Mouse (Mus musculus) midbrain, embryonic 11.5 days (tissue): ENCODE measurements around the gene Bap1. TPM values are rescaled to one million over a fixed set of nuclear protein-coding genes. Genes with fewer than 3 reads are reported as not detected.

Experiments
- ATAC-seq: fragments of 200-750 bp; cut with Nextera tagmentation; 2 replicates; pipeline ENCODE4 v1.8.0; 2017; ENCODE audit warnings: moderate TSS enrichment, moderate library complexity; ENCODE audit not compliant: low FRiP score
- DNase-seq: peaks from one replicate; pipeline ENCODE4 v3.0.0; 2015; ENCODE audit warnings: low spot score; ENCODE audit errors: missing footprints
- H3K27ac ChIP-seq: fragments of 300-500 bp; sonication (generic); 2 replicates; pipeline ENCODE4 v1.5.1; 2014; ENCODE audit warnings: low read depth, low read length
- H3K27me3 ChIP-seq: fragments of 300-500 bp; sonication (generic); 2 replicates; pipeline ENCODE4 v1.6.1; 2014; ENCODE audit warnings: mild to moderate bottlenecking, low read length, moderate library complexity, mixed read lengths; ENCODE audit not compliant: control insufficient read depth, insufficient read depth
- H3K36me3 ChIP-seq: fragments of 300-500 bp; sonication (generic); 2 replicates; pipeline ENCODE4 v1.6.1; 2014; ENCODE audit warnings: mild to moderate bottlenecking, low read length, moderate library complexity, mixed read lengths; ENCODE audit not compliant: control insufficient read depth, insufficient read depth
- H3K4me1 ChIP-seq: fragments of 300-500 bp; sonication (generic); 2 replicates; pipeline ENCODE4 v1.6.1; 2014; ENCODE audit warnings: low read length; ENCODE audit not compliant: control insufficient read depth, insufficient read depth
- H3K4me2 ChIP-seq: fragments of 300-500 bp; sonication (generic); 2 replicates; pipeline ENCODE4 v1.6.1; 2014; ENCODE audit warnings: mild to moderate bottlenecking, moderate library complexity
- H3K4me3 ChIP-seq: fragments of 300-500 bp; sonication (generic); 2 replicates; pipeline ENCODE4 v1.5.1; 2014; ENCODE audit warnings: low read depth, low read length
- H3K9ac ChIP-seq: fragments of 300-500 bp; sonication (generic); 2 replicates; pipeline ENCODE4 v1.6.1; 2014; ENCODE audit warnings: low read length
- H3K9me3 ChIP-seq: fragments of 300-500 bp; sonication (generic); 2 replicates; pipeline ENCODE4 v1.6.1; 2016; ENCODE audit warnings: low read length; ENCODE audit not compliant: control insufficient read depth
- WGBS: fragments of 180-500 bp; shearing (Covaris S2); extraction: QIAGEN DNeasy Blood & Tissue Kit; methylation state at CpG from one replicate; pipeline ENCODE4 v1.1.7; 2014; 5-methylcytosine and 5-hydroxymethylcytosine counted together
- polyA plus RNA-seq: library from polyadenylated mRNA; unstranded; fragments of >200 nt; fragmentation: Nextera tagmentation; extraction: Ambion mirVana; gene quantifications from 2 replicates; pipeline ENCODE4 v1.2.1, GENCODE M21; 2014

The Bap1 gene
- polyA plus RNA-seq, 1 experiment from 2014 or later, result 95.7 TPM

- Histone ChIP-seq H3K9ac (no peak overlapping the region), H3K27me3 (no peaks in the 10 kb centered on the region), H3K4me3 (no peak overlapping the region), H3K36me3 (no peaks in the 10 kb centered on the region), H3K9me3 (no peaks in the 10 kb centered on the region), H3K27ac (no peak overlapping the region), H3K4me2 (no peak overlapping the region), H3K4me1 (no peaks in the 10 kb centered on the region)
- DNase-seq (peak; percentile 14), ATAC-seq (no peak)
- 72% methylated on average over 8 of the region's 8 CpGs for WGBS
These were observed 20.8 kb upstream of the Bap1 start for GRCm38 (mm10) chr14:31230442-31230841.

DNA sequence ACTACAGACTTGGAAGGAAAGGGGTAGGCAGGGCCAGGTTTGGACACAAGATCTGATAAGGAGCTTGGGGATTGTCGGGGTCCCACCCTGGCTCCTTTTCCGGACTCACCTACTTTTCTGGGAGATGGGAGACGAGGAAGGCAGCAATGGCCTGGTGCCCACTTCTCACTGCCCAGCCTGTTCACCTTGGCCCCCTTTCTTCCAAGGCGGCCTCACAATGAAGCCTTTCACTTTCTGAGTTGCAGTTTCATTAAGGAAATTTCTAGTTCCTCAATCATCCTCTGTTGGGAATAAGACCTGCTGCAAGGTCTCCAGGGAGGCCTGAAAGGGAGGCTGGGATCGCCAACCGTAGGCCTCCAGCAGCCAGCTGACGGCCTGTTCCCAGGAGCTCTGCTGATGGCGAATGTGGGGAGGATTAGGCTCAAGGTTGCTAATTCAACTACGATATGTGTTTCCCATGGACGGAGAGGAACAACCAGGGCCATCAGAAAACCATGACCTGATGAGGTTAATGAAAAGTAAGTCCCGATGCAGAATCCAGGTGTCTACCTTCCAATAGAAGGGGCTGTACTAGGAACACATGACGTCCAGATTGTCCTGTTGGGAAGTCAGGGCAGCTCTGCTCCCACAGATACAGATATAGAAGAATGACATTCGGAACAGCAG lies 18.7 kb upstream of the Bap1 start:
- Histone ChIP-seq H3K9me3 (no peaks in the 10 kb centered on the region), H3K27ac (no peak overlapping the region), H3K36me3 (no peaks in the 10 kb centered on the region), H3K27me3 (no peaks in the 10 kb centered on the region), H3K4me1 (no peaks in the 10 kb centered on the region), H3K4me3 (no peak overlapping the region), H3K4me2 (no peak overlapping the region), H3K9ac (no peak overlapping the region)
- no peak for ATAC-seq
- WGBS, result 84% methylated on average over 13 of the region's 13 CpGs
- no peak for DNase-seq

GRCm38 (mm10) chr14:31233070-31233995 lies 17.9 kb upstream of the Bap1 start:
- H3K4me2 ChIP-seq, result no peak overlapping the region
- no peak overlapping the region for H3K4me3 ChIP-seq
- peak; percentile 65 for DNase-seq
- H3K36me3 ChIP-seq, result no peaks in the 10 kb centered on the region
- no peaks in the 10 kb centered on the region for H3K27me3 ChIP-seq
- H3K4me1 ChIP-seq, result no peaks in the 10 kb centered on the region
- no peaks in the 10 kb centered on the region for H3K9me3 ChIP-seq
- H3K9ac ChIP-seq, result no peak overlapping the region
- WGBS, result 87% methylated on average over 14 of the region's 14 CpGs
- peak; percentile 38 for ATAC-seq
- H3K27ac ChIP-seq, result no peak overlapping the region

DNA sequence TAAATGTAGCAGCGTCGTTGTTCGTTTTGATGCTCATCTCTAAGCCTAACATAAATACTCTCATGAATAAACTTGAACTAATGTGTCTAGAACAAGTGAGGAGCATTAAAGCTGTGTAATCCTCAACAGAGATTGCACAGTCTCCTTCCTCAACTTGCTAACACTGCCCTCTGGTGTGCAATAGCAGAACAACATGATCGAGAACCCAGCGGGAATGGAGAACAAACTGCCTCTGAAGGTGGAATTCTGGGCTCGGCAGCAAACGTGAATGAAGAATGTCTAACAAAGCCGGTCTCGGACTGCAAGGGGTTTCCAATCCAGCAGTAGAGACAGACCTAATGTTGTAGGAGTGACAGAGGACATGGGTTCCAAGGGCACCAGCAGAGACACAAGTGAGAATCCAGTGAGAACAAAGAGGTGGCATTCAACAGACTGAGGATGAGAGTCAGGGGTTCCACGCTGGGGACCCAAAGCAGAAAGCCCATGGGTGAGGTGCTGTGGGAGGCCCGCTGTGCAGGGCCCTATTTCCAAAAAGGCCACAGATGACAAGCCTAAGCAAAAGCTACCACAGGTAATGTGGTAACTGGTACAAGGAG lies 17.2 kb upstream of the Bap1 start:
- Histone ChIP-seq H3K9ac (peak overlapping the region; percentile 45), H3K27ac (no peak overlapping the region), H3K36me3 (no peaks in the 10 kb centered on the region), H3K9me3 (no peaks in the 10 kb centered on the region), H3K27me3 (no peaks in the 10 kb centered on the region), H3K4me2 (no peak overlapping the region), H3K4me1 (no peaks in the 10 kb centered on the region), H3K4me3 (no peak overlapping the region)
- ATAC-seq (peak; percentile 22; the same call in 1 of the 2 replicates), DNase-seq (peak; percentile 97)
- 24% methylated on average over 11 of the region's 11 CpGs for WGBS

GRCm38 (mm10) chr14:31237101-31237882 lies 14.0 kb upstream of the Bap1 start:
- Histone ChIP-seq H3K4me1 (no peaks in the 10 kb centered on the region), H3K27me3 (no peaks in the 10 kb centered on the region), H3K9me3 (no peaks in the 10 kb centered on the region), H3K4me2 (no peak overlapping the region), H3K27ac (no peak overlapping the region), H3K4me3 (no peak overlapping the region), H3K9ac (no peak overlapping the region), H3K36me3 (no peaks in the 10 kb centered on the region)
- WGBS, result 84% methylated on average over 7 of the region's 7 CpGs
- ATAC-seq, result no peak
- DNase-seq, result no peak

GRCm38 (mm10) chr14:31240528-31240927 lies 10.7 kb upstream of the Bap1 start:
- DNase-seq (no peak), ATAC-seq (no peak)
- no peaks in the 10 kb centered on the region for H3K36me3 ChIP-seq
- no peaks in the 10 kb centered on the region for H3K4me1 ChIP-seq
- H3K27me3 ChIP-seq, result no peaks in the 10 kb centered on the region
- no peak overlapping the region for H3K4me2 ChIP-seq
- no peaks in the 10 kb centered on the region for H3K9me3 ChIP-seq
- no peak overlapping the region for H3K27ac ChIP-seq
- no peak overlapping the region for H3K4me3 ChIP-seq
- H3K9ac ChIP-seq, result no peak overlapping the region
- WGBS, result 74% methylated on average over 3 of the region's 3 CpGs

DNA sequence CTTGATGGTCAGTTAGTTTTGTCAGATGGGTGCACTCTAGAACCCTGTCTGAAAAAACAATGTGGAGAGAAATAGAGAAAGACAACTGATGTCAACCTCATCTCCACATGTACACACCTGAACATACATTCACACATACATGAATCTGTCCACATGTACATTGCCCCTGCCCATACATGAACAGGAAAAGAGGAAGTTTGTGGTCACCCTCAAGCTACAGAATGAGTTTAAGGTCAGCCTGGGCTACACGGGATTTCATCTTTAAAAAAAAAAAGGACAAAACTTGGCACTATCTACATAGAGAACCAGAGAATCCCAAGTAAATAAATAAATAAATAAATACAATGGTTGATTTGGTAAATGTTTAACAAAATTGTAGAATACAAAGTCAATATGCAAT lies 6.5 kb upstream of the Bap1 start:
- no peaks in the 10 kb centered on the region for H3K27me3 ChIP-seq
- H3K4me3 ChIP-seq, result no peak overlapping the region
- DNase-seq, result no peak
- H3K36me3 ChIP-seq, result no peaks in the 10 kb centered on the region
- no peaks in the 10 kb centered on the region for H3K4me1 ChIP-seq
- ATAC-seq, result no peak
- no peaks in the 10 kb centered on the region for H3K9me3 ChIP-seq
- H3K4me2 ChIP-seq, result no peak overlapping the region
- H3K27ac ChIP-seq, result no peak overlapping the region
- H3K9ac ChIP-seq, result no peak overlapping the region
- 89% methylated on average over 1 of the region's 1 CpGs for WGBS

GRCm38 (mm10) chr14:31245946-31246345 lies 5.3 kb upstream of the Bap1 start:
- no peaks in the 10 kb centered on the region for H3K9me3 ChIP-seq
- H3K9ac ChIP-seq, result no peak overlapping the region
- H3K27ac ChIP-seq, result no peak overlapping the region
- ATAC-seq, result no peak
- peaks cover 3% of the 10 kb centered on the region; the same call in 1 of the 2 replicates for H3K4me1 ChIP-seq
- WGBS, result 84% methylated on average over 1 of the region's 1 CpGs
- H3K4me2 ChIP-seq, result no peak overlapping the region
- H3K27me3 ChIP-seq, result no peaks in the 10 kb centered on the region
- DNase-seq, result no peak
- no peaks in the 10 kb centered on the region for H3K36me3 ChIP-seq
- no peak overlapping the region for H3K4me3 ChIP-seq
